Mouse (Mus musculus): ENCODE measurements around the gene Zc3h4.
A peak's percentile ranks its signal among the peaks of the same experiment; 100 is the strongest.

DNA sequence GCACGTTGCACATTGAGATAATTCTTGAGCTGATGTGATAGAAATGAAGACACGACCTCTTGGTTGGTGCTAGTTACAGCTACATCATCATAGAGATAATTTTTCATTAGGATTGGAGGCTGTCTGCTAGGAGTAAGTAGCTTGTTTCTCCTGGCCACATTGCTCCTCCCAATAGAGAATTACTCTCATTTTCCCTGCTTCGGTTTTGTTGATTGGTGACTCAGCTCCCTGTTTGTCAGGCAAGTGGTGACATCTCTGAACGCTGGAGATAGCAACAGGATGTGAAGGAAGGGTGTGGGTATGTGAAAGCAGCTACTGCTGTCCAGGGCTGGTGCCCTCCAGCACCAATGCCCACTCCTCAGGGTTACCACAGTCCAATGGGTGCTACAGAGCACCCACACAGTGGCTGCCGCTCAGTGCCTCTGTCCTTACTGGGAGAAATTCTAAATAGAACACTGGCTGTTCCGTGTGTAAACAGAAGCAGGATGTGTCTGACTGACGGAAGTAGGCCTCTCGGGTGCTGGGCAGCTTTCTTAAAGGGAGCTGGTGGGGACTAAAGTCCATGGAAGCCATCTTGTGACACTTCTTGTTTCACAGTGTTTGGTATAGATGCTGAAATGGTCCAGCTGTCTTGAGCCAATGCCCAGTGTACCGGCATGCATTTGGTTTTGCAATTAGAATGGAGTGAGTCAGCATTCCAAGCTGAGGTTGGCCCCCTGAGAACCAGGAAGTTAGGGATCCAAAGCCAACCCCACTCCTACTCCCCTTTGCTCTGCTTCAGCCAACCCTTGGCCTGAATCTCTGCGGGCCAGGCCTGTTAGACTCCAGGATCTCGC, 5.0 kb downstream of the Zc3h4 start:
- TF ChIP-seq CTCF (IDR thresholded peaks at IDR 0.05), result no peak
- TF ChIP-seq EP300 (IDR thresholded peaks at IDR 0.05), result peak; percentile 76; the same call in 1 of the 2 replicates
